Mouse (Mus musculus): ENCODE data around the gene Immt.

GRCm38 (mm10) chr6:71830690-71831580 lies at the start of gene Immt:
- TF ChIP-seq CTCF (IDR thresholded peaks at IDR 0.05; ENCODE audit: low read depth) (0 out of 2 replicates have a peak, but pooled peaks have one; percentile 4), EP300 (IDR thresholded peaks at IDR 0.05; ENCODE audit: low read depth) (no peak; the same call in 1 of the 2 replicates)

Measured in heart, postnatal 0 days (tissue).